In the genomic region with DNA sequence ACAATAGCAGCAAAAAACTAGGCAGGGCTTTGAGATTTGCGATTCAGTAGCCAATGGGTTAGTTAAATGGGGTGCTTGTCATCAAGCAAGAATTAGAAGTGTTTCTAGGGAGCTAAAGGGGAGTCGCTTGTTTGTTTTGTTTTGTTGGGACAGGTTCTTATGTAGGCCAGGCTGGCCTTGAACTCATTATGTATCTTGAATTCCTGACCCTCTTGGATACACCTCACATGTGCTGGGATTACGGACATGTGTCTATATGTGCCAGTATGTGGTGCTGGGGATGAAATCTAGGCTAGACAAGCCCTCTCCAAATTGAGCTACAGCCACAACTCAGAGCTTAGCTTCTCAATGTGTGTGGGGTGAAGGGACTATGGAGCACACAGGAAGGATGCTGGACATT, we compare ENCODE assay signal across 8 mouse cellular contexts.
DNase-seq lines count a peak whose midpoint lies in the region; ATAC-seq lines count a peak whose summit lies in the region.
"Had no signal": no experiment of that assay in that cellular context is flagged by ENCODE, and none has a peak within 500 bp of the region (broad histone marks: within the 10 kb centered on the region; RNA-seq: fewer than 3 reads in every experiment).

No protein-coding gene starts in this region.

- H3K4me2 ChIP-seq in neural tube, embryonic 11.5 days (ENCODE audit: low read depth), result no peak overlapping the region
- no peak overlapping the region for H3K4me2 ChIP-seq in limb, embryonic 15.5 days
- H3K4me2 ChIP-seq: heart, embryonic 11.5 days had no signal

- DNase-seq in neural tube, embryonic 11.5 days (ENCODE audit: low spot score), result no peak
- DNase-seq in neural tube, embryonic 10.5 days (ENCODE audit: extremely low spot score, low spot score), result no peak
- no peak for DNase-seq in hindbrain, embryonic 10.5 days (ENCODE audit: low spot score)
- DNase-seq in urinary bladder, postnatal 36 days (ENCODE audit: low spot score in 2 of 2), result no peak
- no peak for DNase-seq in gastrocnemius, postnatal 36 days
- no peak for DNase-seq in kidney, postnatal 36 days

- no peak overlapping the region for H3K4me3 ChIP-seq in neural tube, embryonic 11.5 days (ENCODE audit: low read depth, low read length)
- H3K4me3 ChIP-seq in hindbrain, embryonic 10.5 days, result no peak overlapping the region
- H3K4me3 ChIP-seq in limb, embryonic 15.5 days, result no peak overlapping the region

- H3K27ac ChIP-seq in neural tube, embryonic 11.5 days (ENCODE audit: low read depth, low read length), result peak overlapping the region; percentile 60; the same call in 1 of the 2 replicates
- H3K27ac ChIP-seq in hindbrain, embryonic 10.5 days, result peak overlapping the region; percentile 74
- H3K27ac ChIP-seq in limb, embryonic 15.5 days, result peak overlapping the region; percentile 88; the same call in 1 of the 2 replicates

- 0 out of 2 replicates have a peak, but pooled peaks cover 4% of the 10 kb centered on the region for H3K4me1 ChIP-seq in neural tube, embryonic 11.5 days (ENCODE audit: control insufficient read depth, insufficient read depth, low read length)
- peaks cover 15% of the 10 kb centered on the region for H3K4me1 ChIP-seq in hindbrain, embryonic 10.5 days (replicated peaks)
- peaks cover 24% of the 10 kb centered on the region for H3K4me1 ChIP-seq in limb, embryonic 15.5 days

- WGBS in neural tube, embryonic 11.5 days, result 63% methylated on average over 3 of the region's 3 CpGs
- WGBS in hindbrain, embryonic 10.5 days, result 63% methylated on average over 3 of the region's 3 CpGs
- WGBS in limb, embryonic 15.5 days, result 56% methylated on average over 3 of the region's 3 CpGs

- intact Hi-C loops in gastrocnemius, postnatal 36 days (cut with DNase I), result loop anchor here (5.0 kb wide), 1 partner anchor 51 kb away; no protein-coding TSS in a partner anchor

- no peaks in the 10 kb centered on the region for H3K9me3 ChIP-seq in neural tube, embryonic 11.5 days (ENCODE audit: control insufficient read depth, low read length)
- no peaks in the 10 kb centered on the region for H3K9me3 ChIP-seq in hindbrain, embryonic 10.5 days
- no peaks in the 10 kb centered on the region for H3K9me3 ChIP-seq in limb, embryonic 15.5 days

- no peaks in the 10 kb centered on the region for H3K27me3 ChIP-seq in neural tube, embryonic 11.5 days (ENCODE audit: control insufficient read depth, insufficient read depth, low read length)
- no peaks in the 10 kb centered on the region for H3K27me3 ChIP-seq in hindbrain, embryonic 10.5 days (ENCODE audit: insufficient read depth, poor library complexity, severe bottlenecking)
- H3K27me3 ChIP-seq in limb, embryonic 15.5 days, result no peaks in the 10 kb centered on the region

- no peak overlapping the region for H3K9ac ChIP-seq in neural tube, embryonic 11.5 days (ENCODE audit: low read length)
- no peak overlapping the region for H3K9ac ChIP-seq in limb, embryonic 15.5 days

- ATAC-seq in neural tube, embryonic 11.5 days (ENCODE audit: insufficient read depth, low FRiP score, low TSS enrichment), result peak; percentile 45
- no peak for ATAC-seq in limb, embryonic 15.5 days (ENCODE audit: insufficient number of reproducible peaks, low FRiP score, low TSS enrichment, low read depth)

- H3K36me3 ChIP-seq in neural tube, embryonic 11.5 days (ENCODE audit: control insufficient read depth, insufficient read depth, low read length), result no peaks in the 10 kb centered on the region
- H3K36me3 ChIP-seq in hindbrain, embryonic 10.5 days, result 0 out of 2 replicates have a peak, but pooled peaks cover 6% of the 10 kb centered on the region
- no peaks in the 10 kb centered on the region for H3K36me3 ChIP-seq in limb, embryonic 15.5 days
